Mouse (Mus musculus): ENCODE measurements around the gene Lhx3. TPM values are rescaled to one million over a fixed set of nuclear protein-coding genes. Genes with fewer than 3 reads are reported as not detected.

Lhx3 gene
- polyA plus RNA-seq, 1 experiment from 2014 or later = 1.3 TPM

DNA sequence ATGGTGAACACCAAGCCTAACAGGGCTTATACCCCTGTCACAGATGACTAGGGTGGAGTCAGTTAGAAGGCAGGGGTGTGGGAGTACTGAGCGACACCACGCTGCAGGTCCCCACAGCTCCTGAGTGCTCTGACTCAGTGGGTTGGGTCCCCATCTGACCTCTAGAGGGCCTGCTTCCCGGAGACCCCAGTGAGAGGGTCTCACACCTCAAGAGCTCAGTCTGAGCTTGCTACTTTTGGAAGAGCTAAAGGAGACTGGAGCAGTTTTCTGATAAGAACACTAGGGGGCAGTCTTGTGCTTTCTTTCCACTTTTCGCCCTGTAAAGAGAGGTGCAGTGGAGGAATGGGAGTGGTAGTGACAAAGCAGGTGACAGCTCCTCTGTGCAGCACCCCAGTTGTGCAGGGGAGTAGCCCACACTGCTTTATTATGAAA, 54.2 kb downstream of the Lhx3 start:
- Histone ChIP-seq H3K4me3 (ENCODE audit: low read depth, low read length) (no peak overlapping the region), H3K27me3 (ENCODE audit: control insufficient read depth, insufficient read depth, low read length) (no peaks in the 10 kb centered on the region), H3K27ac (replicated peaks; ENCODE audit: low read depth, low read length) (no peak overlapping the region), H3K9me3 (replicated peaks; ENCODE audit: control insufficient read depth, low read length) (no peaks in the 10 kb centered on the region), H3K9ac (replicated peaks; ENCODE audit: low read length) (no peak overlapping the region), H3K4me2 (ENCODE audit: low read depth, low read length) (no peak overlapping the region), H3K4me1 (ENCODE audit: control insufficient read depth, insufficient read depth, low read length) (no peaks in the 10 kb centered on the region), H3K36me3 (replicated peaks; ENCODE audit: control insufficient read depth, insufficient read depth, low read depth, low read length) (no peaks in the 10 kb centered on the region)
- ATAC-seq (replicated peaks; ENCODE audit: insufficient number of reproducible peaks, low FRiP score, low TSS enrichment, low read depth) = peak; percentile 69; the same call in 1 of the 2 replicates
- 7% methylated on average over 4 of the region's 4 CpGs for WGBS
- DNase-seq (ENCODE audit: low spot score) = peak; percentile 81

DNA sequence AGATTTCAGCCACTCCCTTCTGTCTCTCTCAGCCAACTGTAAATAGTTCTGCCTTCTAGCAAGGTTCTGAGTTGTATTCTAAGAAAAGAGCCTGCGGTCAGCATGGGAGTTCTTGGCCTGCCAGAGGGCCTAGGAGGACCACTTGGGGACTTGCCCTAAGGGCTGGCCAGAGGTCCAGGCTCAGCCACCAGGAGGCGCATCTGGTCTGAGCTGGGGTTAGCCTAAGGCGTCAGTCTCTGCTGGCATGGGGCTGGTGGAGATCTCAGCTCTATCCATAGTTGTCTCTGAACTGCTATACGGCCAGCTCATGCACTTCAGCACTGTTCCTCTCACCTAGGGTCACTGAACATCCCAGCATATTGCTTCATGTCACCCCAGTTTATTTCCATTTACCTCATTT, 54.8 kb downstream of the Lhx3 start:
- 39% methylated on average over 4 of the region's 4 CpGs for WGBS
- Histone ChIP-seq H3K4me2 (ENCODE audit: low read depth, low read length) (no peak overlapping the region), H3K27ac (replicated peaks; ENCODE audit: low read depth, low read length) (no peak overlapping the region), H3K36me3 (replicated peaks; ENCODE audit: control insufficient read depth, insufficient read depth, low read depth, low read length) (no peaks in the 10 kb centered on the region), H3K4me3 (ENCODE audit: low read depth, low read length) (no peak overlapping the region), H3K27me3 (ENCODE audit: control insufficient read depth, insufficient read depth, low read length) (no peaks in the 10 kb centered on the region), H3K9ac (replicated peaks; ENCODE audit: low read length) (no peak overlapping the region), H3K4me1 (ENCODE audit: control insufficient read depth, insufficient read depth, low read length) (no peaks in the 10 kb centered on the region), H3K9me3 (replicated peaks; ENCODE audit: control insufficient read depth, low read length) (no peaks in the 10 kb centered on the region)
- ATAC-seq (replicated peaks; ENCODE audit: insufficient number of reproducible peaks, low FRiP score, low TSS enrichment, low read depth) = no peak
- no peak for DNase-seq (ENCODE audit: low spot score)

Other genes starting within 250 kb of the Lhx3 start
- gene Camsap1, start 225.0 kb downstream of the Lhx3 start, polyA plus RNA-seq (2014; fragmentation: Nextera tagmentation; extraction: Ambion mirVana) = 20.5 and 25.1 TPM in 2 replicates
- gene Ubac1, start 186.5 kb downstream of the Lhx3 start, polyA plus RNA-seq (2014; fragmentation: Nextera tagmentation; extraction: Ambion mirVana) = 113 and 120 TPM in 2 replicates
- gene Nacc2, start 85.1 kb downstream of the Lhx3 start, polyA plus RNA-seq (2014; fragmentation: Nextera tagmentation; extraction: Ambion mirVana) = 2.7 and 3.6 TPM in 2 replicates
- gene Qsox2, start 29.2 kb upstream of the Lhx3 start, polyA plus RNA-seq (2014; fragmentation: Nextera tagmentation; extraction: Ambion mirVana) = 11.3 and 12.1 TPM in 2 replicates
- 0.13 TPM in 1 of 2 replicates, not detected in the other for gene Ccdc187, start 86.3 kb upstream of the Lhx3 start, polyA plus RNA-seq (2014; fragmentation: Nextera tagmentation; extraction: Ambion mirVana)
- gene Gpsm1, start 107.2 kb upstream of the Lhx3 start, polyA plus RNA-seq (2014; fragmentation: Nextera tagmentation; extraction: Ambion mirVana) = 31.7 and 39.9 TPM in 2 replicates
- gene Dnlz, start 143.8 kb upstream of the Lhx3 start, polyA plus RNA-seq (2014; fragmentation: Nextera tagmentation; extraction: Ambion mirVana) = 25.1 and 29.8 TPM in 2 replicates
- 0.40 and 0.41 TPM in 2 replicates for gene Card9, start 152.6 kb upstream of the Lhx3 start, polyA plus RNA-seq (2014; fragmentation: Nextera tagmentation; extraction: Ambion mirVana)
- gene Snapc4, start 172.4 kb upstream of the Lhx3 start, polyA plus RNA-seq (2014; fragmentation: Nextera tagmentation; extraction: Ambion mirVana) = 17.9 and 18.6 TPM in 2 replicates
- 130 and 132 TPM in 2 replicates for gene Entr1, start 181.0 kb upstream of the Lhx3 start, polyA plus RNA-seq (2014; fragmentation: Nextera tagmentation; extraction: Ambion mirVana)
- gene Pmpca, start 181.1 kb upstream of the Lhx3 start, polyA plus RNA-seq (2014; fragmentation: Nextera tagmentation; extraction: Ambion mirVana) = 100 and 103 TPM in 2 replicates
- gene Inpp5e, start 200.9 kb upstream of the Lhx3 start, polyA plus RNA-seq (2014; fragmentation: Nextera tagmentation; extraction: Ambion mirVana) = 19.0 and 22.9 TPM in 2 replicates
- gene Sec16a, start 236.9 kb upstream of the Lhx3 start, polyA plus RNA-seq (2014; fragmentation: Nextera tagmentation; extraction: Ambion mirVana) = 30.4 and 33.3 TPM in 2 replicates